Mouse (Mus musculus) hindbrain, embryonic 15.5 days (tissue): ENCODE data around the gene Art3. TPM values are rescaled to one million over a fixed set of nuclear protein-coding genes. Genes with fewer than 3 reads are reported as not detected.
"Not testable (repeated sequence)": the region's sequence is repeated elsewhere in the genome, so short reads cannot be mapped to it uniquely, and the experiment has no call there.

Experiments
- ATAC-seq: fragments of 200-750 bp; cut with Nextera tagmentation; 2 replicates; pipeline ENCODE4 v1.8.0; 2017; ENCODE audit warnings: low read depth, moderate number of reproducible peaks, moderate TSS enrichment; ENCODE audit not compliant: low FRiP score
- H3K27ac ChIP-seq: fragments of 300-500 bp; sonication (generic); replicated peaks from 2 replicates; pipeline ENCODE4 v1.5.1; 2015; ENCODE audit warnings: mild to moderate bottlenecking, inconsistent platforms
- H3K27me3 ChIP-seq: fragments of 300-500 bp; sonication (generic); 2 replicates; pipeline ENCODE4 v1.6.1; 2015; ENCODE audit warnings: control low read depth, inconsistent platforms
- H3K36me3 ChIP-seq: fragments of 300-500 bp; sonication (generic); 2 replicates; pipeline ENCODE4 v1.6.1; 2015; ENCODE audit warnings: control low read depth, inconsistent platforms
- H3K4me1 ChIP-seq: fragments of 300-500 bp; sonication (generic); replicated peaks from 2 replicates; pipeline ENCODE4 v1.6.1; 2015; ENCODE audit warnings: control low read depth, inconsistent platforms
- H3K4me2 ChIP-seq: fragments of 300-500 bp; sonication (generic); 2 replicates; pipeline ENCODE4 v1.6.1; 2015; ENCODE audit warnings: moderate library complexity, mild to moderate bottlenecking, inconsistent platforms
- H3K4me3 ChIP-seq: fragments of 300-500 bp; sonication (generic); 2 replicates; pipeline ENCODE4 v1.5.1; 2015; ENCODE audit warnings: mild to moderate bottlenecking, inconsistent platforms
- H3K9ac ChIP-seq: fragments of 300-500 bp; sonication (generic); 2 replicates; pipeline ENCODE4 v1.6.1; 2015; ENCODE audit warnings: inconsistent platforms
- H3K9me3 ChIP-seq: fragments of 300-500 bp; sonication (generic); 2 replicates; pipeline ENCODE4 v1.6.1; 2016; ENCODE audit warnings: control low read depth, inconsistent platforms
- WGBS: fragments of 180-500 bp; shearing (Covaris S2); methylation state at CpG from one replicate; pipeline ENCODE4 v1.1.7; 2015; 5-methylcytosine and 5-hydroxymethylcytosine counted together
- polyA plus RNA-seq: library from polyadenylated mRNA; unstranded; fragments of >200 nt; fragmentation: Nextera tagmentation; extraction: Ambion mirVana; gene quantifications from 2 replicates; pipeline ENCODE4 v1.2.1, GENCODE M21; 2015

Gene Art3
- polyA plus RNA-seq, 1 experiment from 2014 or later = 6.1 TPM

DNA sequence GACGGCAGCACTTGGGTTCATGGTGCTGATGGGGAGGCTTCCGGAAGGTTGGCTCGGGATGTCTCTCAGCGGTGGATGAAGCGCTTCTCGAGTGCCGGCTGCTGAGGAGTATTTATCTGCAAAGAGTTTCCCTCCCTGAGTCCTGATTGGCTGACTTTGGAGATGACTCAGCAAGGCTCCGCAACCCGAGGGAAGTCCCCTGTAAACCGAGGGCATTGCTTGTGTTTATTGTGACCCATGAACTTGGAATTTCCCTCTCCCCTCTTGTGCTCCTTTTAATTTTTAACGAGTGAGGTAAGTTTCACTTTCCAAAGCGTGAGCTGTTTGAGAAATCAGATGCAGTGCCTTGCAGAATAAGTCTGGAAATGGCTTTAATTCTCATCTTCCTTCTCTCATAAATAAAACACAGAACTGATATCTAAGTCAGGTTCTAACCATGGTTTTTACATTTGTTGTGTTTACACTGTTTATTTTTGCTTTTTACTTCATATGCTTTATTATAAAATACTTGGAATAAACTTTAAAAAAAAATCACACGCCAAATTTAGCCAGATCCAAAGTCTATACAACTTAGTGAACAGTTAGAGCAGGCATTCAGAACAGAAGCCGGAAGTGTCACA, 17.3 kb downstream of the Art3 start, which contains the start of gene Cxcl10:
Gene Cxcl10, minus strand, starts transcription at position 96 of the 620 bp plus-strand sequence.
- H3K9me3 ChIP-seq = no peaks in the 10 kb centered on the region
- peak within 1 kb of the TSS; percentile 52 for H3K4me2 ChIP-seq
- no peaks in the 10 kb centered on the region for H3K4me1 ChIP-seq
- peak; percentile 72; the same call in 1 of the 2 replicates for ATAC-seq
- H3K9ac ChIP-seq = no peak within 1 kb of the TSS
- WGBS = 19% methylated on average over 14 of the region's 14 CpGs
- no peaks in the 10 kb centered on the region for H3K36me3 ChIP-seq
- 0 out of 2 replicates have a peak, but pooled peaks cover 7% of the 10 kb centered on the region for H3K27me3 ChIP-seq
- H3K27ac ChIP-seq = no peak within 1 kb of the TSS
- peak within 1 kb of the TSS; percentile 25 for H3K4me3 ChIP-seq

DNA sequence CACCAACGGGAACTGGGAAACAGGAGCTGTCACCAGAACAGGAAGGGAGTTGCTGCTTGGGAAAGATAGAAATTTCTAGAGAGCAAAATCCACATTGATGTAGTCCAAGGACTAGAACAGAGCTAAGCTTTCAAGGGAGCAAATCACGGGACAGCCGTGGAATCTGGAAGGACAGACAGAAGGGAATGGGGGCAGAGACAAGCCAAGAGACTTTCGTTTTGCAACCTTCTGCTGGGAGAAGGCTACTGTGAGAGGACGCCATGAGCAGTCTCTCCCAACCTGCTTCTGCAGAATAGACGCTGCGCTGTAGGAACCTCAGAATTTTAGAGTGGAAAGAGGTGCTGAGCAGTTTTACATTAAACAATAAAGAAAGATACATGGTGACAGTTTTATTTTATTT, 18.1 kb downstream of the Art3 start:
- Histone ChIP-seq H3K4me2 (no peak overlapping the region), H3K9me3 (no peaks in the 10 kb centered on the region), H3K4me3 (no peak overlapping the region), H3K27ac (no peak overlapping the region), H3K36me3 (no peaks in the 10 kb centered on the region), H3K9ac (no peak overlapping the region), H3K4me1 (no peaks in the 10 kb centered on the region), H3K27me3 (0 out of 2 replicates have a peak, but pooled peaks cover 7% of the 10 kb centered on the region)
- 84% methylated on average over 7 of the region's 7 CpGs for WGBS
- no peak for ATAC-seq

DNA sequence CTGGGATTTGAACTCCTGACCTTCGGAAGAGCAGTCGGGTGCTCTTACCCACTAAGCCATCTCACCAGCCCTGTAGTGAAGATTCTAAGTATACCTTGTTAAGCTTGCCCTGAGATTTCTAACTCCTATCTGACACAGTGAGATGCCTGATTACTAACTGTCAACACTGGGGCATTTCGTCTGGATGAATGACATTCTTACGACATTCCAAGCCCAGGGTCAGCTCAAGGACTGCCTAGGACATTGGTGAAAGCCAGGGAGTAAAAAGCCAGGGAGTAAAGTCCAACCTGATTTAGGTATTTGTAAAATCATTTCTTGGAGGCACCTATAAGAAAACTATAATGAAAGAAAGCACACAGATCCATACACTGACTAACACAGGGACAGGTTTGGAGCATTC, 21.1 kb downstream of the Art3 start:
- H3K4me1 ChIP-seq, H3K9ac ChIP-seq, H3K27ac ChIP-seq, H3K4me2 ChIP-seq, H3K9me3 ChIP-seq, H3K4me3 ChIP-seq, H3K36me3 ChIP-seq, H3K27me3 ChIP-seq, ATAC-seq: not testable (repeated sequence)
- 77% methylated on average over 4 of the region's 4 CpGs for WGBS

DNA sequence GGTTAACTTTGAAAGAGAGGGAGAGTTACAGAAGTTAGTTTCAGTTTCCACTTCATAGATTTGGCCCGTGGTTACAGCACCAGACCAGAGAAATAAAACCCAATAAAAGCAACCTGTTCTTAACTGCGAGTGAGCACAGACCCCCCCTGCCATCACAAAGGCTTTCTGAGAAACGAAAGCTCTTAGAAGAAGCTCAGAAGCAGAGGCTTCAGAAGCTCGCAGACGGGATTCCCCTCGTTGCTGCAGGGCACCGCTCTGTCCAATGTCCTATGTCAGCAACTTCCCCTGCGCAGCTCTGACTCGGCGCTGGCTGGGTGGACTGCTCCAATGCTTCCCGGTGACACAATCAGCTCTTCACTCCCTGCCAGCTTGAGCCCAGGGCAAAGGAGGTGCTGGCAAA, 21.9 kb downstream of the Art3 start:
- Histone ChIP-seq H3K4me1 (no peaks in the 10 kb centered on the region), H3K9me3 (no peaks in the 10 kb centered on the region), H3K36me3 (no peaks in the 10 kb centered on the region), H3K4me3 (0 out of 2 replicates have a peak overlapping the region, but pooled peaks have one; percentile 13), H3K27ac (no peak overlapping the region), H3K27me3 (0 out of 2 replicates have a peak, but pooled peaks cover 2% of the 10 kb centered on the region), H3K4me2 (peak overlapping the region; percentile 33), H3K9ac (no peak overlapping the region)
- 58% methylated on average over 11 of the region's 11 CpGs for WGBS
- ATAC-seq = no peak

DNA sequence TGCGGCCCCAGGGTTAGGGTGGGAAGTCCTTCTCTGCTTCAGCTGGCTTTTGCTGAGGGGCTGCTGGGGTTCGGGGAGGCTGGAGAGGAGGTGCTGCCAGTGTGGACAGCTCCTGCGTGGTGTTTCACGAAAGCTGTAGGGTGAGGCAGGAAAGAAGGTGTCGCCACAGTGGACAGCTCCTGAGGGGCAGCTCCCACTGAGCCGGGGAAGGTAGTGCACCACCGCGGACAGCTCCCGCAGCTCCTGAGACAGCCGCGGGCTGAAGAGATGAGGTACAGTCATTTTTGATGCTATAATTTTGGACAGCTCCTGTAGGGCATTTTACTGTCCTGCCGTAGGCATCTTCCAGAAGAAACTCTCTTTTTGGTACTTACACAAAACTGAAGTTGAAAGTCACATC, 26.4 kb downstream of the Art3 start:
- no peak overlapping the region for H3K27ac ChIP-seq
- 60% methylated on average over 11 of the region's 12 CpGs for WGBS

DNA sequence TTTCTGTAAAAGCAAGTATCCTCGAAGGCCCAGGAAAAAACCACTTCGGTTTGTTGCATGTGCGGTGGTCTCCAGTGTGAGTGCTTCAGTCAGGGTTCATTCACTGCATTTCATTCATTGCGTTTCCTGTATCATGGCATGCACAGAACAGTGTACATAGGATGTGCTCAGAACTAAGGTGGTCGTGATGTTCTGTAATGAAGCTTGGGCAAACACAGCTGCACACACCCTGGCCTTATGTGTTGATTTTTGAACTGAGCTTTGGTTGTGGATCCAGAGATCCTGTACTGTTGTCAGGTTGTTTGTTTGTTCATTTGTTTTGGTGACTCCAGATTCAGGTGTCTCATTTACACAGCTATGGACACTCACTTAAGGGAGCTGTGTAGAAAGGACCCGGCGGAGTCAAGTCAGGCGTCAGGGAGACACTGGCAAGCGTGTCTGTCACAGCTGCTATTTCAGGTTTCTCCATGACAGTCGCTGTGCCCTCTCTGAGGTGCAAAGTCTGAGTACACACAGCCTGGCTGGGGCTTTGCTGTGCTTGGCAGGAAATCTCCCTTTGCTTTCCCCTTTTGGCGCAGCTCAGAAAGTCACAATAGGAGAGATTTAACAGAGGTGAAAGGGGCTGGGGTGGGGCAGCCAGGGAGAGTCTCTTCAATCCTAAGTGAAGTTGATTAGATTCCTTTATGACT, 27.3 kb downstream of the Art3 start:
- no peaks in the 10 kb centered on the region for H3K4me1 ChIP-seq
- H3K9ac ChIP-seq = no peak overlapping the region
- H3K9me3 ChIP-seq = no peaks in the 10 kb centered on the region
- no peak overlapping the region for H3K4me3 ChIP-seq
- no peak for ATAC-seq
- no peaks in the 10 kb centered on the region for H3K27me3 ChIP-seq
- no peak overlapping the region for H3K27ac ChIP-seq
- H3K36me3 ChIP-seq = no peaks in the 10 kb centered on the region
- WGBS = 75% methylated on average over 11 of the region's 11 CpGs
- no peak overlapping the region for H3K4me2 ChIP-seq

More for the DNA sequence above, 26.4 kb downstream of the Art3 start:
- no peaks in the 10 kb centered on the region for H3K9me3 ChIP-seq
- H3K4me3 ChIP-seq = no peak overlapping the region
- H3K4me1 ChIP-seq = no peaks in the 10 kb centered on the region
- no peaks in the 10 kb centered on the region for H3K27me3 ChIP-seq
- no peaks in the 10 kb centered on the region for H3K36me3 ChIP-seq
- H3K9ac ChIP-seq = no peak overlapping the region
- H3K4me2 ChIP-seq = no peak overlapping the region
- no peak for ATAC-seq

DNA sequence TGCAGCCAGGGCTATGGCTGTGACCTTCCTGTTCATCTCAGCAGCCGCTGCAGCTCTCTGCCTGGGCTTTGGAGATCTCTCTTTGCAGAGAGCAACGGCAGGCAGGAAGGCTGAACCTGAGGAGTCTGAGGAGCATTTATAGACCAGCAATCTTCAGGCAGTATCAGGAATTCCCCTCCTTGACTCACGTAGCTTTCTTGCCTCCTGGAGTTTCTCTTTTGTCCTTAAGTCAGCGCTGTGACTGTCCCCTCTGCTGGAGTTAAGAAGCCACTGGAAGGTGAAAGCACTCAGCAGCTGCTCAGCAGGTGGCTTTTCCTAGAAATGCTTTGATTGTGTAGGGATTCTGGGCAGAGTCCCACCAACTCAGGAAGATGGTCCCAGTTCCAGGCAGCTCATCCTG, 31.6 kb downstream of the Art3 start:
- no peak for ATAC-seq
- 6% methylated on average over 4 of the region's 4 CpGs for WGBS
- H3K9ac ChIP-seq = no peak overlapping the region
- no peaks in the 10 kb centered on the region for H3K9me3 ChIP-seq
- no peaks in the 10 kb centered on the region for H3K4me1 ChIP-seq
- no peak overlapping the region for H3K27ac ChIP-seq
- H3K36me3 ChIP-seq = no peaks in the 10 kb centered on the region
- no peaks in the 10 kb centered on the region for H3K27me3 ChIP-seq
- no peak overlapping the region for H3K4me3 ChIP-seq
- no peak overlapping the region for H3K4me2 ChIP-seq

DNA sequence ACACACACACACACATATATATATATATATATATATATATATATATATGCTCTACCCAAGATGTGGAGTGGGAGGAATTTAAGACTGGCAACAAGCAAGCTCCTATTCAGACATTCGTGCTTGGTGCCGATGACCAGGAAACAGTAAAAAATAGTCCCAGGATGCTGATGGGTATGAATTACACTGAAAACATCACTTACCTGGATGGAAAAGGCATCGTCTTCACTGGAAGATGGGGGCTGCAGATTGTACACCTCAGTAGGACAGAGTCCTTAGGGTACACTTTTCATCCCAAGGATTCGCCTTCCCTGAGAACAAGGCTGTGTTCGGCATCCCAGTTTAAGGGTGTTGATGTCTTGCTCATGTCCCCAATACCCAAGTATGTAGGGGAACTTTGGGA, 32.4 kb downstream of the Art3 start:
- Histone ChIP-seq H3K36me3 (no peaks in the 10 kb centered on the region), H3K4me2 (no peak overlapping the region), H3K27me3 (no peaks in the 10 kb centered on the region), H3K9ac (no peak overlapping the region), H3K4me3 (no peak overlapping the region), H3K4me1 (0 out of 2 replicates have a peak, but pooled peaks cover under 1% of the 10 kb centered on the region), H3K27ac (no peak overlapping the region), H3K9me3 (no peaks in the 10 kb centered on the region)
- no peak for ATAC-seq
- 93% methylated on average over 5 of the region's 5 CpGs for WGBS

DNA sequence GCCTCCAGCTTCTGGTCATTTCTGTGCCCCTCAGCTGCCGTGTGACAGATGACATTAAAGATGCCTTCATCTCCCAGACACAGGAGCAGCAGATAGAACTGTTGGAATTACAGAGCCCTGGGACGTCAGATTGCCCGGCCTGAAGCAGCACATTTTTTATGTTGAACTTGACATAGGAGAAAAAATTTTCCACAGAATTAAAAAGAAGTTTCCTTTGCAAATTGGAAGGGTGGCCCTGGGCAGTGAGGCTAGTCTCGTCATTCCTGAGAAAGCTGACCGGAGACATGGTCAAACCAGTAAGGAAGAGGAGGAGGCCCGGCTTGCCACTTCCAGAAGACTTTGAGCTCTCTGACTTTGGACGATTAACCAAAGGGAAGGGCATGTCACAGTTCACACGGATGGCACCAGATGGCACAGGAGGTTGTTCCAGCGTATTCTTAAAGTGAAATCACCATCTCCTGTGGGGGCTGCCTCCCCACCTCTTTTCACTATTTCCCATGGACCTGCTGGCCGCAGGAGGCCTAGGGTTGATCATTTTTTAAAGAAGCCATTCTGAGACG, 33.6 kb downstream of the Art3 start:
- Histone ChIP-seq H3K4me1 (0 out of 2 replicates have a peak, but pooled peaks cover 5% of the 10 kb centered on the region), H3K27ac (no peak overlapping the region), H3K9me3 (no peaks in the 10 kb centered on the region), H3K36me3 (no peaks in the 10 kb centered on the region), H3K4me2 (no peak overlapping the region), H3K4me3 (no peak overlapping the region), H3K9ac (no peak overlapping the region), H3K27me3 (no peaks in the 10 kb centered on the region)
- no peak for ATAC-seq
- WGBS = 72% methylated on average over 11 of the region's 11 CpGs

DNA sequence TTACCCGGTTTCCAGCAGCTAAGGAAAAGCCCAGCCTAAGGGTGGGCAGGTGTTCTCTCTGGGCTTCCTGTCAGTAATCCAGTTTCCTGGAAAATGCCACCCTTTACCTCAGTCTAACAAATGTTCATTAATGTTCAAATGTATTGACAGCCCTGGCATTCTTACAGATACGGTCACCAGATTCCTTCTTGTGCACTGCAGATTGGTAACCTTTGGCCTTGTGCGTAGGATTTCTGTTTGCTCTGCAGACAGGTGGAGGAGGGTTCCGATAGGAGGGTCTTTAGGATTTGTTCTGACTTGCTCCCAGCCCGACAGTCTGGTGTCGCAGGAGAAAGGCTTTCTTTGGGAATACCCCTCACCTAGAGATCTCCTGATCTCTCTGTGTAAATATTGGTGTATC, 34.9 kb downstream of the Art3 start:
- WGBS = 88% methylated on average over 6 of the region's 6 CpGs
- no peaks in the 10 kb centered on the region for H3K27me3 ChIP-seq
- 0 out of 2 replicates have a peak, but pooled peaks cover 5% of the 10 kb centered on the region for H3K4me1 ChIP-seq
- ATAC-seq = no peak
- H3K36me3 ChIP-seq = no peaks in the 10 kb centered on the region
- no peaks in the 10 kb centered on the region for H3K9me3 ChIP-seq
- H3K4me2 ChIP-seq = no peak overlapping the region
- no peak overlapping the region for H3K9ac ChIP-seq
- H3K4me3 ChIP-seq = no peak overlapping the region
- no peak overlapping the region for H3K27ac ChIP-seq

DNA sequence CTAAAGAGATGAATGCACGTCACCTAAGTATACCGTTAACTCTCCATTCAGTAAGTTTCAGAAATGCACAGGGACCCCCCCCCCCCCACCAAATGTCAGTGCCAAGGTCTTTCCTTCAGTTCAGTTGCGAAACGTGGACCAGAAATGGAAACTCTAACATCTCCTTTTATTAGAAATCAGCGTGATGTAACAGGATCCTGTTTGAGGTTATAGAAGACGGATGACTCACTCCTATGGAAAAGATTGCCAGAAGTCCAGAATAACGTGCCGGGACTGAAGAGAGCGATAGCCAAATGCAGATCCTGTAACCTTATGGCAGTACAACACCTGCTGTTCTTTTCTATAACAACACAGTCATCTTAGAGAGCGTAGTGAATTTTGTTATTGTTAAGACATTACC, 36.8 kb downstream of the Art3 start:
- Histone ChIP-seq H3K9ac (no peak overlapping the region), H3K27ac (no peak overlapping the region), H3K36me3 (no peaks in the 10 kb centered on the region), H3K4me1 (0 out of 2 replicates have a peak, but pooled peaks cover 5% of the 10 kb centered on the region), H3K27me3 (no peaks in the 10 kb centered on the region), H3K4me3 (no peak overlapping the region), H3K4me2 (no peak overlapping the region), H3K9me3 (no peaks in the 10 kb centered on the region)
- 70% methylated on average over 10 of the region's 10 CpGs for WGBS
- no peak for ATAC-seq
